In genomic region chr2:166655727-166656520, GRCm38 (mm10) we compare ENCODE assay signal across 9 mouse cellular contexts. TPM values are rescaled to one million over a fixed set of nuclear protein-coding genes. Genes with fewer than 3 reads are reported as not detected.
A peak's percentile ranks its signal among the peaks of the same experiment; 100 is the strongest.
DNase-seq lines count a peak whose midpoint lies in the region; ATAC-seq lines count a peak whose summit lies in the region.
"Had no signal": no experiment of that assay in that cellular context is flagged by ENCODE, and none has a peak within 500 bp of the region (broad histone marks: within the 10 kb centered on the region; RNA-seq: fewer than 3 reads in every experiment).

No protein-coding gene starts in this region.

- H3K4me2 ChIP-seq in kidney, embryonic 15.5 days, result peak overlapping the region; percentile 21; the same call in 1 of the 2 replicates
- H3K4me2 ChIP-seq in forebrain, embryonic 14.5 days (ENCODE audit: low read length), result no peak overlapping the region
- peak overlapping the region; percentile 23 for H3K4me2 ChIP-seq in liver, embryonic 13.5 days
- H3K4me2 ChIP-seq: limb, embryonic 15.5 days had no signal

- ATAC-seq in kidney, embryonic 15.5 days (replicated peaks; ENCODE audit: low FRiP score), result no peak
- no peak for ATAC-seq in forebrain, embryonic 14.5 days
- peak; percentile 14 for ATAC-seq in liver, embryonic 13.5 days (ENCODE audit: low read depth)
- no peak for ATAC-seq in erythroid progenitor cell, adult 5-6 weeks (replicated peaks; ENCODE audit: low FRiP score, poor library complexity, severe bottlenecking)

- no peak for DNase-seq in kidney, adult 9 months
- DNase-seq in forebrain, embryonic 14.5 days (ENCODE audit: low spot score), result no peak
- DNase-seq in liver, embryonic 13.5 days, result no peak
- peak; percentile 75 to 80 for DNase-seq in natural killer cell, adult 2 months (ENCODE audit: low spot score in 2 of 2)
- DNase-seq in layer of hippocampus, adult 9-10 months (ENCODE audit: low spot score), result no peak
- DNase-seq in gastrocnemius, postnatal 10 days, result no peak

- no peak overlapping the region for H3K9ac ChIP-seq in kidney, embryonic 15.5 days
- H3K9ac ChIP-seq in forebrain, embryonic 14.5 days (ENCODE audit: low read length), result 0 out of 2 replicates have a peak overlapping the region, but pooled peaks have one; percentile 21
- peak overlapping the region; percentile 36; the same call in 1 of the 2 replicates for H3K9ac ChIP-seq in liver, embryonic 13.5 days
- H3K9ac ChIP-seq: limb, embryonic 15.5 days had no signal

- H3K36me3 ChIP-seq in kidney, embryonic 15.5 days, result no peaks in the 10 kb centered on the region
- H3K36me3 ChIP-seq in forebrain, embryonic 14.5 days (ENCODE audit: control insufficient read depth, insufficient read depth, low read length), result no peaks in the 10 kb centered on the region
- no peaks in the 10 kb centered on the region for H3K36me3 ChIP-seq in liver, embryonic 13.5 days
- H3K36me3 ChIP-seq: limb, embryonic 15.5 days had no signal

- peak overlapping the region; percentile 83 for H3K27ac ChIP-seq in kidney, embryonic 15.5 days
- H3K27ac ChIP-seq in forebrain, embryonic 14.5 days (ENCODE audit: low read depth, low read length), result peak overlapping the region; percentile 55; the same call in 1 of the 2 replicates
- H3K27ac ChIP-seq in liver, embryonic 13.5 days, result peak overlapping the region; percentile 62
- H3K27ac ChIP-seq: limb, embryonic 15.5 days had no signal

- H3K4me3 ChIP-seq in kidney, embryonic 15.5 days (replicated peaks), result 0 out of 2 replicates have a peak overlapping the region, but pooled peaks have one; percentile 16
- no peak overlapping the region for H3K4me3 ChIP-seq in forebrain, embryonic 14.5 days (ENCODE audit: low read depth, low read length)
- no peak overlapping the region for H3K4me3 ChIP-seq in liver, embryonic 13.5 days (replicated peaks)
- H3K4me3 ChIP-seq: limb, embryonic 15.5 days had no signal

- 51% methylated on average over 11 of the region's 11 CpGs for WGBS in kidney, embryonic 15.5 days
- 55% methylated on average over 11 of the region's 11 CpGs for WGBS in forebrain, embryonic 14.5 days
- WGBS in liver, embryonic 13.5 days (ENCODE audit: insufficient replicate concordance), result 20% methylated on average over 11 of the region's 11 CpGs

- H3K9me3 ChIP-seq in kidney, embryonic 15.5 days (replicated peaks), result no peaks in the 10 kb centered on the region
- no peaks in the 10 kb centered on the region for H3K9me3 ChIP-seq in forebrain, embryonic 14.5 days (replicated peaks; ENCODE audit: control insufficient read depth, low read length)
- H3K9me3 ChIP-seq in liver, embryonic 13.5 days (replicated peaks), result no peaks in the 10 kb centered on the region
- H3K9me3 ChIP-seq: limb, embryonic 15.5 days had no signal

- H3K4me1 ChIP-seq in kidney, embryonic 15.5 days, result peaks cover 45% of the 10 kb centered on the region
- peaks cover 29% of the 10 kb centered on the region for H3K4me1 ChIP-seq in forebrain, embryonic 14.5 days (ENCODE audit: control insufficient read depth, insufficient read depth, low read length)
- H3K4me1 ChIP-seq in liver, embryonic 13.5 days (replicated peaks), result peaks cover 61% of the 10 kb centered on the region

- H3K27me3 ChIP-seq in kidney, embryonic 15.5 days, result no peaks in the 10 kb centered on the region
- H3K27me3 ChIP-seq in forebrain, embryonic 14.5 days (replicated peaks; ENCODE audit: control insufficient read depth, insufficient read depth, low read length), result no peaks in the 10 kb centered on the region
- no peaks in the 10 kb centered on the region for H3K27me3 ChIP-seq in liver, embryonic 13.5 days
- H3K27me3 ChIP-seq: limb, embryonic 15.5 days had no signal

RNA-seq across cellular contexts. Expression of gene Prex1, which starts 57.7 kb away (rescaled TPM):
- 16.0 TPM in 2 replicates for polyA plus RNA-seq in kidney, embryonic 15.5 days (2015; fragmentation: Nextera tagmentation; extraction: Ambion mirVana)
- polyA plus RNA-seq in forebrain, embryonic 14.5 days (2014; fragmentation: Nextera tagmentation; extraction: Ambion mirVana), result 28.4 and 34.4 TPM in 2 replicates
- 9.1 and 9.8 TPM in 2 replicates for polyA plus RNA-seq in liver, embryonic 13.5 days (2015; fragmentation: Nextera tagmentation; extraction: Ambion mirVana)
- 24.9 and 86.4 TPM in 2 replicates for total RNA-seq in erythroid progenitor cell, adult 5-6 weeks (2015; ENCODE audit: low replicate concordance)
- 60.8 and 88.9 TPM in 2 replicates for total RNA-seq in erythroid progenitor cell, adult 5-6 weeks (2017; ENCODE audit: low replicate concordance)
- 10 to 100 TPM; 12.9 to 20.3 TPM for total RNA-seq in gastrocnemius, postnatal 10 days (2021)

Comparison
In these comparisons a context has a peak if more than half of its experiments do, and no peak if none do; other contexts are left out.
1. DNase-seq: peak in natural killer cell, adult 2 months (2 of 2); none in kidney, adult 9 months (single experiment), forebrain, embryonic 14.5 days (single experiment), liver, embryonic 13.5 days (single experiment), layer of hippocampus, adult 9-10 months (single experiment) and gastrocnemius, postnatal 10 days (single experiment).
2. Peak in every context shown above with its lines, with median percentiles within 50 percentile points of each other: H3K27ac ChIP-seq.